Mouse (Mus musculus): ENCODE data around the gene Spef2. TPM values are rescaled to one million over a fixed set of nuclear protein-coding genes. Genes with fewer than 3 reads are reported as not detected.
"Not testable (repeated sequence)": the region's sequence is repeated elsewhere in the genome, so short reads cannot be mapped to it uniquely, and the experiment has no call there.

Gene Spef2
- polyA plus RNA-seq, 1 experiment from 2014 or later, result 2.0 TPM

DNA sequence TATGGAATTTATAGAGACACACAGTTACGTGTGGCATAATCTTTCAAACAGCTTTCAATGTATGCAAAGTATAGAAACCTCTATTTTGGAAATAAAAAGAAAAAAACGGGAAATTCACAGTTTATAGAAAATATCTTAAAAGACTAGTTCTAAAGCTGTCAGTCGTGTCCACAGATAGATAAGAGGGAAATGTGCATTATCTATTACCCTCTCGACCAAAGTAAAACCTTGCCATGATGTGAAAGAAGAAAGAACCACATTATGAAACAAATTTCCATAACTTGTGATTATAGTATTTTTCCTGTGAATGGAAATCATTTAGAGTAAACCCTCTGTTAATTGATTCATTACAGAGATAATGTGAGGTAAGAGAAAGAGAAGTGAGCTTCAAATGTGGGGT, 65.2 kb downstream of the Spef2 start:
- H3K9ac ChIP-seq (ENCODE audit: low read depth, low read length), result no peak overlapping the region
- H3K27ac ChIP-seq (ENCODE audit: low read depth, low read length), result no peak overlapping the region
- H3K4me2 ChIP-seq (ENCODE audit: low read length), result no peak overlapping the region
- no peak overlapping the region for H3K4me3 ChIP-seq (ENCODE audit: low read length)
- no peaks in the 10 kb centered on the region for H3K9me3 ChIP-seq (ENCODE audit: control insufficient read depth, low read length)
- WGBS, result 91% methylated on average over 4 of the region's 4 CpGs
- H3K27me3 ChIP-seq (replicated peaks; ENCODE audit: control insufficient read depth, insufficient read depth, low read length), result no peaks in the 10 kb centered on the region
- no peaks in the 10 kb centered on the region for H3K36me3 ChIP-seq (ENCODE audit: control insufficient read depth, insufficient read depth, low read length)
- H3K4me1 ChIP-seq (ENCODE audit: control insufficient read depth, insufficient read depth, low read depth, low read length), result no peaks in the 10 kb centered on the region
- no peak for ATAC-seq

DNA sequence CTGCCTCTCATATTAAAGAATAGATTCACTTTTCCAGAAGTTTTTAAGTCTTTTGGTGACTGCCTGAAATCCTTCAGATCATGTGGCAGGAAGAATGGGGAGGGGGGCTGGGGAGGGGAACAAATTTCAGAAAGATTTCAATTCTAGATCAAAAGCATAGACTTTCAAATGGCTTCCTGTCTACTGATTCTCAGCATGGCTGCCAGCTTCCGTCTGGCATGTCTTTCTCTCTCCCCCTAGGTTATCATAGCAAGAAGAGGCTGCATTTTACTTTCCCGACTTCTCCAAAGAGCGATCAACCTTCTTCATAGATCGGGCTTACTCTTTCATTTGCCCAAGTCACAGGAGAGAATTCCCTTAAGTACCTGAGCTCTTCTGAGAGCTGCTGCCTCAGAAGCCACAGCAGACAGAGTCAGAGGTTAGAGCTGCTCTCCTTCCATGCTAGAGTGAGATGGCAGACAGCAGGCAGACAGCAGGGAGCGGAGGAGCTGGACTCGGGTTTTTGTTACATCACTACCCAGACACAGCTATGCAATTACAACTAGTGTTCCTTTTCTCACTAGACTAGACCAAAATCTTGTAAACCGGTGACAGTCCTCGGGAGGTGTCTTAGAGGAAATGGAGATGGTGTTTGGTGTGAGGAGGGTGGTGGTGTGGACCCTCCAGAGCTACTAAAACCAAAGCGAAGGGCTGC, 71.2 kb downstream of the Spef2 start:
- Histone ChIP-seq H3K4me3 (ENCODE audit: low read length) (no peak overlapping the region), H3K9me3 (ENCODE audit: control insufficient read depth, low read length) (no peaks in the 10 kb centered on the region), H3K36me3 (ENCODE audit: control insufficient read depth, insufficient read depth, low read length) (no peaks in the 10 kb centered on the region), H3K9ac (ENCODE audit: low read depth, low read length) (no peak overlapping the region), H3K4me1 (ENCODE audit: control insufficient read depth, insufficient read depth, low read depth, low read length) (no peaks in the 10 kb centered on the region), H3K4me2 (ENCODE audit: low read length) (no peak overlapping the region), H3K27ac (ENCODE audit: low read depth, low read length) (no peak overlapping the region), H3K27me3 (replicated peaks; ENCODE audit: control insufficient read depth, insufficient read depth, low read length) (no peaks in the 10 kb centered on the region)
- no peak for ATAC-seq
- WGBS, result 79% methylated on average over 9 of the region's 9 CpGs

DNA sequence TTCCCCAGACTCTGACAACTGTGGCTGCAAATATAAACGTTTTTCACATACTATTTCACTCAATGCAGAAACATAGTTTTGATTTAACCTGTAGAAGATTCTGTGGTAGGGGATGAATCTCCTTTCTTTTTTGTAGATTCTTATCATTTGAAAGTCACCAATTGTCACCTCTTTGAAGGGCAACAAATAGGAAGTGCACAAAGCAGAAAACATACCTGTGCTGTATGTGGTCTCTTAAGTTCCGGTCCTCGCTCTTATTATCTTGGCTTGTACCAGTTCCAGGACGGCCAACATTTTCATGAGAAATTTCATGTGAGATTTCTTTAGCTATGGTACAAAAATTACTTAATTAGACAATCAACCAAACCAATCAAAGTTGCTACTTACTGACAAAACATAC, 80.1 kb downstream of the Spef2 start:
- ATAC-seq, result no peak
- Histone ChIP-seq H3K4me2 (ENCODE audit: low read length) (no peak overlapping the region), H3K27me3 (replicated peaks; ENCODE audit: control insufficient read depth, insufficient read depth, low read length) (no peaks in the 10 kb centered on the region), H3K36me3 (ENCODE audit: control insufficient read depth, insufficient read depth, low read length) (no peaks in the 10 kb centered on the region), H3K9me3 (ENCODE audit: control insufficient read depth, low read length) (no peaks in the 10 kb centered on the region), H3K27ac (ENCODE audit: low read depth, low read length) (no peak overlapping the region), H3K4me1 (ENCODE audit: control insufficient read depth, insufficient read depth, low read depth, low read length) (no peaks in the 10 kb centered on the region), H3K9ac (ENCODE audit: low read depth, low read length) (no peak overlapping the region), H3K4me3 (ENCODE audit: low read length) (no peak overlapping the region)
- WGBS, result 93% methylated on average over 4 of the region's 4 CpGs

- not testable (repeated sequence) for H3K4me1 ChIP-seq (ENCODE audit: control insufficient read depth, insufficient read depth, low read depth, low read length); H3K27me3 ChIP-seq (replicated peaks; ENCODE audit: control insufficient read depth, insufficient read depth, low read length); H3K4me2 ChIP-seq (ENCODE audit: low read length); H3K27ac ChIP-seq (ENCODE audit: low read depth, low read length); H3K4me3 ChIP-seq (ENCODE audit: low read length); H3K9me3 ChIP-seq (ENCODE audit: control insufficient read depth, low read length); H3K9ac ChIP-seq (ENCODE audit: low read depth, low read length); ATAC-seq; H3K36me3 ChIP-seq (ENCODE audit: control insufficient read depth, insufficient read depth, low read length)
- 96% methylated on average over 2 of the region's 2 CpGs for WGBS
These were observed 83.7 kb downstream of the Spef2 start for GRCm38 (mm10) chr15:9664948-9665347.

DNA sequence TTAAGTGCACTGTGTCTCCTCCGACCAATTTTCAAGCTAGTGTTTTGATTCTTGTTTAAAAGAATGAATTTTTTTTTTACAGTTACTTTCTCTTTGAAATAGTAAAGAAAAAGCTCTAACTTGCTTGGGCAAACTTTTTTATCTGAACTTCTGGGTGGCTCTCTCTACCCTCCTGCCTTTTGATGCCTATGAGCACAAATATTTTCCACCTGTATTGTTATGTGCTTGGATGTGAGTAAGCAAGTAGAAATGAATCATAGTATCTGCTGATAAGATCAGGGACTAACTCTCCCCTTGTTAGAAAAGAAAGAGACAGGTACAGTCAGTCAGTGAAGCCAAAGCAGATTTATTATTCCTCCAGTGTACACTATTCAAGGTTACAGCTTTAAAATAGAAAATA, 87.5 kb downstream of the Spef2 start:
- Histone ChIP-seq H3K4me3 (ENCODE audit: low read length) (no peak overlapping the region), H3K27ac (ENCODE audit: low read depth, low read length) (no peak overlapping the region), H3K27me3 (replicated peaks; ENCODE audit: control insufficient read depth, insufficient read depth, low read length) (no peaks in the 10 kb centered on the region), H3K4me2 (ENCODE audit: low read length) (no peak overlapping the region), H3K4me1 (ENCODE audit: control insufficient read depth, insufficient read depth, low read depth, low read length) (no peaks in the 10 kb centered on the region), H3K9me3 (ENCODE audit: control insufficient read depth, low read length) (no peaks in the 10 kb centered on the region), H3K36me3 (ENCODE audit: control insufficient read depth, insufficient read depth, low read length) (no peaks in the 10 kb centered on the region), H3K9ac (ENCODE audit: low read depth, low read length) (no peak overlapping the region)
- ATAC-seq, result no peak
- WGBS, result 86% methylated on average over 1 of the region's 1 CpGs

DNA sequence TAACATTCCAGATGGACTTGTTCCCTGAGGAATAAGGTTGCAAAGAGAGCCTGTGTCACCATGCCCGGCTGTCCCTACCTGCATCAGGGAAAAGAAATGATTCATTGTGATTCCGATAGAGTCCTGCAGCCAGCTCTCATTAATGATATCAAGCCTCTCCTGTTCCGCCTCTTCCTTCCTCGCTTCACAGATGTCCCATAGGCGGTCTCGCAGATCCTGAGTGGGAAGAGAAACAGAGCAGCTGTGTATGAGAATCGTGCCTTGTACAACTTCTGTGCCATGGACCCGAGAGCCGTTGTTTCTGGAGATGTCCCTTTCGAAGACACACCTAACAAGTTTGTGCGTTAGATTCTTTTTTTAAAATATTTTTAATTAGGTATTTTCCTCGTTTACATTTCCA, 114.2 kb downstream of the Spef2 start:
- H3K27ac ChIP-seq (ENCODE audit: low read depth, low read length), result no peak overlapping the region
- WGBS, result 86% methylated on average over 12 of the region's 12 CpGs
- no peak overlapping the region for H3K4me2 ChIP-seq (ENCODE audit: low read length)
- no peaks in the 10 kb centered on the region for H3K4me1 ChIP-seq (ENCODE audit: control insufficient read depth, insufficient read depth, low read depth, low read length)
- H3K9me3 ChIP-seq (ENCODE audit: control insufficient read depth, low read length), result no peaks in the 10 kb centered on the region
- ATAC-seq, result no peak
- H3K36me3 ChIP-seq (ENCODE audit: control insufficient read depth, insufficient read depth, low read length), result no peaks in the 10 kb centered on the region
- no peak overlapping the region for H3K9ac ChIP-seq (ENCODE audit: low read depth, low read length)
- no peaks in the 10 kb centered on the region for H3K27me3 ChIP-seq (replicated peaks; ENCODE audit: control insufficient read depth, insufficient read depth, low read length)
- H3K4me3 ChIP-seq (ENCODE audit: low read length), result no peak overlapping the region

DNA sequence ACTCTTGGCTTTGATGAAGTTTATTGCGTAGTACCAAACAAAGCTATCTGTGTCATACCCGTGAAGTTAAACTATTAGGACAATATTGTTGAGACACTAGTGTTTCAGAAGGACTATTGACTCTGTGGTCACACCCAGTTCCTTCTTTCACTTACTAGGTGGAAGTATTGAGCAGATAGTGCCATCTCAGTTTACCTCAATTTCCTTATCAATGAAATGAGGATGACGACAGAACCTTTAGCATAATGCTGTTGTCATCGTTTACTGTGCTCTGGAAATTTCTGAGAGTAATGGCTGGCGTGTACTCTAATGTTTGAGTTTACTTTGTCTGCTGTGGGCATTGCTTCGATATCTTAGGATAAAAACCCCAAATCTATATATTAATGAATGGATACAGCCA, 117.0 kb downstream of the Spef2 start:
- Histone ChIP-seq H3K4me1 (ENCODE audit: control insufficient read depth, insufficient read depth, low read depth, low read length) (no peaks in the 10 kb centered on the region), H3K4me2 (ENCODE audit: low read length) (no peak overlapping the region), H3K9me3 (ENCODE audit: control insufficient read depth, low read length) (no peaks in the 10 kb centered on the region), H3K36me3 (ENCODE audit: control insufficient read depth, insufficient read depth, low read length) (no peaks in the 10 kb centered on the region), H3K9ac (ENCODE audit: low read depth, low read length) (no peak overlapping the region), H3K27me3 (replicated peaks; ENCODE audit: control insufficient read depth, insufficient read depth, low read length) (no peaks in the 10 kb centered on the region), H3K4me3 (ENCODE audit: low read length) (no peak overlapping the region), H3K27ac (ENCODE audit: low read depth, low read length) (no peak overlapping the region)
- no peak for ATAC-seq
- 93% methylated on average over 6 of the region's 6 CpGs for WGBS

DNA sequence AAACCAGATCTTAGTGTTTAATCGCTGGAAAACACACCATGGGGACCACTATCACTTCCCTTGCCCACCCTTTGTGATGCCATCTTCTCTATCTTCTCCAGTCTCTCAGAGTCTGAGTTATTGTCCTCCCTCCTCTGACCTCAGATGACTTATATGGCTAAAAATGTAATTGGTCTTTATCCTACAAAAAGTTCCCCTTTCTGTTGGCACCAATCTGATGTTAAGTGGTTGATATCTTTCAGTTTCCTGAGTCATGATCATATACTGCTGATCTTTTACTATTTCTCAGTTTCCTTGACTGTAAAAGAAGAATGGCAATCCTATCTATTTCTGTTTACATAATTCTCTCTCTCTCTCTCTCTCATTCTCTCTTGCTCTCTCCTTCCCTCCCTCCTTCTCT, 119.0 kb downstream of the Spef2 start:
- H3K9ac ChIP-seq (ENCODE audit: low read depth, low read length), result no peak overlapping the region
- no peaks in the 10 kb centered on the region for H3K4me1 ChIP-seq (ENCODE audit: control insufficient read depth, insufficient read depth, low read depth, low read length)
- no peak overlapping the region for H3K27ac ChIP-seq (ENCODE audit: low read depth, low read length)
- WGBS, result 94% methylated on average over 1 of the region's 1 CpGs
- no peak for ATAC-seq
- no peaks in the 10 kb centered on the region for H3K27me3 ChIP-seq (replicated peaks; ENCODE audit: control insufficient read depth, insufficient read depth, low read length)
- H3K9me3 ChIP-seq (ENCODE audit: control insufficient read depth, low read length), result no peaks in the 10 kb centered on the region
- H3K4me3 ChIP-seq (ENCODE audit: low read length), result no peak overlapping the region
- H3K36me3 ChIP-seq (ENCODE audit: control insufficient read depth, insufficient read depth, low read length), result no peaks in the 10 kb centered on the region
- H3K4me2 ChIP-seq (ENCODE audit: low read length), result no peak overlapping the region

DNA sequence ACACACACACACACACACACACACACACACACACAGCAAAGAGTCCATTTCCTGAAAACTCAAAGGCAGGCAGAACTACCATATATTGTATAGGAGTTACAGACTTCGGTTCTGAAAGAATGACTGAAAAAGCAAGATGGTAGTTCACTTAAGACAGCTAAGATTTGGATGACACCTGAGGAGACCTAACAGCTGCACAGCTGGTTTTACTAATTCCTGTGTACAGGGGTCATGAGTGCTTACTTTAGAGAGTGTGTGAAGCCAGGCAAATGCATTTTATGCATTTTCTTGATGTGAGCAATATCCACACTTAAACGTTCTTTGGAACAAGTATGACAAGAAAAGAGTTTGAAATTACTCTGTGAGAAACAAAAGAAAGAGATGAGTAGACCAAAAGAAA, 124.0 kb downstream of the Spef2 start:
- Histone ChIP-seq H3K4me2 (ENCODE audit: low read length) (no peak overlapping the region), H3K4me1 (ENCODE audit: control insufficient read depth, insufficient read depth, low read depth, low read length) (no peaks in the 10 kb centered on the region), H3K27me3 (replicated peaks; ENCODE audit: control insufficient read depth, insufficient read depth, low read length) (no peaks in the 10 kb centered on the region), H3K27ac (ENCODE audit: low read depth, low read length) (no peak overlapping the region), H3K9ac (ENCODE audit: low read depth, low read length) (no peak overlapping the region), H3K9me3 (ENCODE audit: control insufficient read depth, low read length) (no peaks in the 10 kb centered on the region), H3K4me3 (ENCODE audit: low read length) (no peak overlapping the region), H3K36me3 (ENCODE audit: control insufficient read depth, insufficient read depth, low read length) (no peaks in the 10 kb centered on the region)
- ATAC-seq, result no peak
- 85% methylated on average over 2 of the region's 2 CpGs for WGBS

DNA sequence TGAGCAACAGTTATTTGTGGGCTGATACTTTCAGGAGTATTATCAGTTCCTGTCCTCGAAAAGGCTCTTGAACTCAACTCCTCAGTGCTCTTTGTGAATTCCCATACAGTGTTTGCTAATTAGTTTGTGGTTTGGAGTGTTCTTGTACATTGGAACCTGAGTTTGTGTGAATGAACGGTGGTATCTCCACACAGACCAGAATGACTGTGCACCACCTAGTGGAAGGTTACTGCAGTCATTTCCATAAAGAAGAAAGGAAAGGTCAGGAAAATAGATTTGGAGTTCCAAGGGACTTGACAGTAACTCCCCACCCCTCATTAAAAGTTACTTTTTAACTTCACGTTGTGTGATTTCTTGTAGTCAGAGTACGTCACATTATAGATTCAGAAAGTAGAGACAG, 140.5 kb downstream of the Spef2 start:
- ATAC-seq, result no peak
- Histone ChIP-seq H3K9ac (ENCODE audit: low read depth, low read length) (no peak overlapping the region), H3K4me3 (ENCODE audit: low read length) (no peak overlapping the region), H3K4me1 (ENCODE audit: control insufficient read depth, insufficient read depth, low read depth, low read length) (no peaks in the 10 kb centered on the region), H3K9me3 (ENCODE audit: control insufficient read depth, low read length) (no peaks in the 10 kb centered on the region), H3K36me3 (ENCODE audit: control insufficient read depth, insufficient read depth, low read length) (no peaks in the 10 kb centered on the region), H3K27me3 (replicated peaks; ENCODE audit: control insufficient read depth, insufficient read depth, low read length) (no peaks in the 10 kb centered on the region), H3K4me2 (ENCODE audit: low read length) (no peak overlapping the region), H3K27ac (ENCODE audit: low read depth, low read length) (no peak overlapping the region)
- WGBS, result 77% methylated on average over 4 of the region's 4 CpGs
